Mouse (Mus musculus) ES-Bruce4 (cell line): ENCODE data around the gene Nxph3.

Experiments
- CTCF ChIP-seq: IDR thresholded peaks from one replicate; pipeline ENCODE4 v1.8.1; 2011; ENCODE audit warnings: low read depth, low read length
- EP300 ChIP-seq: IDR thresholded peaks from 2 replicates; pipeline ENCODE4 v1.6.1; 2011; ENCODE audit warnings: low read depth, low read length; ENCODE audit not compliant: insufficient read depth

DNA sequence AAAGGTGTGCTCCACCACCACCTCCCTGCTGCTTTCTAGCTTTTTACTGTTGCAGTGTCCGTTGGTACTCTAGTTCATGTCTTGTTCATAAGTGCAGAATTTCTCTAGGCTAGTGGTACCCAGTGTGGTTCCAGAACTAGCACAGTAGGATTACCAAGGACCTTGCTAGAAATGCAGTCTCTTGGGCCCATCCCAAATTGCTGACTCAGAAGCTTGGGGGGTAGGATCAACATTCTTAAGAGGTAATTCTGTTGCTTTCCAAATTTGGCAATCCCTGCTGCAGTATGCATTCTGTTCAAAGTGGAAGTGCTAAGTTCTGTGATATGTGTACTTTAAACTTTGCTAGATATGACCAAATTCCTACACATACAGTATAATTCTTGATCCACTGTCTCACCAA lies 46.6 kb downstream of the Nxph3 start:
- no peak for TF ChIP-seq CTCF
- TF ChIP-seq EP300: no peak
